Mouse (Mus musculus) hindbrain, postnatal 0 days (tissue): ENCODE data around the gene Tmprss7. TPM values are rescaled to one million over a fixed set of nuclear protein-coding genes. Genes with fewer than 3 reads are reported as not detected.
A peak's percentile ranks its signal among the peaks of the same experiment; 100 is the strongest.

Experiments
- ATAC-seq: fragments of 200-750 bp; cut with Nextera tagmentation; 2 replicates; pipeline ENCODE4 v1.8.0; 2017; ENCODE audit warnings: mild to moderate bottlenecking, moderate TSS enrichment, moderate library complexity
- DNase-seq: peaks from one replicate; pipeline ENCODE4 v3.0.0-alpha.2; 2015; ENCODE audit warnings: low spot score
- H3K27ac ChIP-seq: fragments of 300-500 bp; sonication (generic); 2 replicates; pipeline ENCODE4 v1.5.1; 2014; ENCODE audit warnings: mild to moderate bottlenecking
- H3K27me3 ChIP-seq: fragments of 300-500 bp; sonication (generic); 2 replicates; pipeline ENCODE4 v1.6.1; 2014; ENCODE audit warnings: low read length, mixed read lengths; ENCODE audit not compliant: insufficient read depth
- H3K36me3 ChIP-seq: fragments of 300-500 bp; sonication (generic); 2 replicates; pipeline ENCODE4 v1.6.1; 2014; ENCODE audit warnings: low read length, mixed read lengths; ENCODE audit not compliant: insufficient read depth
- H3K4me1 ChIP-seq: fragments of 300-500 bp; sonication (generic); 2 replicates; pipeline ENCODE4 v1.6.1; 2014; ENCODE audit warnings: antibody characterized with exemption, low read length, mixed read lengths; ENCODE audit not compliant: insufficient read depth
- H3K4me2 ChIP-seq: fragments of 300-500 bp; sonication (generic); 2 replicates; pipeline ENCODE4 v1.6.1; 2014; ENCODE audit warnings: low read depth, mild to moderate bottlenecking, low read length, moderate library complexity, mixed read lengths
- H3K4me3 ChIP-seq: fragments of 300-500 bp; sonication (generic); 2 replicates; pipeline ENCODE4 v1.5.1; 2014; ENCODE audit warnings: low read length
- H3K9ac ChIP-seq: fragments of 300-500 bp; sonication (generic); replicated peaks from 2 replicates; pipeline ENCODE4 v1.6.1; 2014; ENCODE audit warnings: mild to moderate bottlenecking, low read length, moderate library complexity, mixed read lengths
- H3K9me3 ChIP-seq: fragments of 300-500 bp; sonication (generic); 2 replicates; pipeline ENCODE4 v1.6.1; 2016; ENCODE audit warnings: low read length, mixed read lengths
- CTCF ChIP-seq: IDR thresholded peaks from 2 replicates; pipeline ENCODE4 v1.5.1; 2016; ENCODE audit warnings: antibody characterized with exemption, control low read depth, low read depth
- WGBS: fragments of 180-500 bp; shearing (Covaris S2); extraction: QIAGEN DNeasy Blood & Tissue Kit; methylation state at CpG from one replicate; pipeline ENCODE4 v1.1.7; 2014; 5-methylcytosine and 5-hydroxymethylcytosine counted together
- polyA plus RNA-seq: library from polyadenylated mRNA; unstranded; fragments of >200 nt; fragmentation: Nextera tagmentation; extraction: Ambion mirVana; gene quantifications from 2 replicates; pipeline ENCODE4 v1.2.1, GENCODE M21; 2015
- total RNA-seq: library from RNA; depleted of rRNA; stranded (reverse); fragments of >200 nt; gene quantifications from 2 replicates; pipeline ENCODE4 v1.2.3, GENCODE M21; 2014; rRNA removed

Gene Tmprss7
- total and polyA plus RNA-seq, 2 experiments from 2014 or later: 0.59 to 0.73 TPM

- TF ChIP-seq CTCF: no peak
- ATAC-seq (no peak), DNase-seq (no peak)
- no peak overlapping the region for H3K9ac ChIP-seq
- H3K27me3 ChIP-seq: no peaks in the 10 kb centered on the region
- H3K4me3 ChIP-seq: no peak overlapping the region
- H3K27ac ChIP-seq: no peak overlapping the region
- no peak overlapping the region for H3K4me2 ChIP-seq
- 70% methylated on average over 8 of the region's 8 CpGs for WGBS
- H3K36me3 ChIP-seq: no peaks in the 10 kb centered on the region
- no peaks in the 10 kb centered on the region for H3K9me3 ChIP-seq
- no peaks in the 10 kb centered on the region for H3K4me1 ChIP-seq
These were observed 73.6 kb downstream of the Tmprss7 start for GRCm38 (mm10) chr16:45619751-45620375.

GRCm38 (mm10) chr16:45615944-45616343 lies 77.5 kb downstream of the Tmprss7 start:
- no peak for TF ChIP-seq CTCF
- ATAC-seq: no peak
- Histone ChIP-seq H3K27me3 (no peaks in the 10 kb centered on the region), H3K27ac (no peak overlapping the region), H3K4me2 (no peak overlapping the region), H3K4me1 (no peaks in the 10 kb centered on the region), H3K36me3 (no peaks in the 10 kb centered on the region), H3K9ac (no peak overlapping the region), H3K4me3 (no peak overlapping the region), H3K9me3 (no peaks in the 10 kb centered on the region)
- no peak for DNase-seq
- 87% methylated on average over 1 of the region's 1 CpGs for whole genome bisulfite sequencing

GRCm38 (mm10) chr16:45613247-45613646 lies 80.2 kb downstream of the Tmprss7 start:
- H3K27ac ChIP-seq: no peak overlapping the region
- H3K36me3 ChIP-seq: no peaks in the 10 kb centered on the region
- H3K9me3 ChIP-seq: no peaks in the 10 kb centered on the region
- H3K9ac ChIP-seq: no peak overlapping the region
- DNase-seq (no peak), ATAC-seq (no peak)
- WGBS: 46% methylated on average over 2 of the region's 2 CpGs
- H3K4me3 ChIP-seq: no peak overlapping the region
- no peak for TF ChIP-seq CTCF
- H3K4me2 ChIP-seq: no peak overlapping the region
- no peaks in the 10 kb centered on the region for H3K4me1 ChIP-seq
- no peaks in the 10 kb centered on the region for H3K27me3 ChIP-seq

- H3K4me3 ChIP-seq: no peak within 1 kb of the TSS
- H3K4me2 ChIP-seq: no peak within 1 kb of the TSS
- TF ChIP-seq CTCF: no peak
- H3K4me1 ChIP-seq: no peaks in the 10 kb centered on the region
- 75% methylated on average over 4 of the region's 4 CpGs for WGBS
- ATAC-seq (no peak), DNase-seq (no peak)
- H3K36me3 ChIP-seq: no peaks in the 10 kb centered on the region
- H3K27ac ChIP-seq: no peak within 1 kb of the TSS
- no peaks in the 10 kb centered on the region for H3K27me3 ChIP-seq
- H3K9me3 ChIP-seq: no peaks in the 10 kb centered on the region
- no peak within 1 kb of the TSS for H3K9ac ChIP-seq
These were observed 83.2 kb downstream of the Tmprss7 start, which contains the start of gene Gcsam for GRCm38 (mm10) chr16:45610267-45610666. TSS of gene Gcsam (plus strand) at chr16:45610380.

- DNase-seq (peak; percentile 60), ATAC-seq (no peak)
- H3K4me2 ChIP-seq: no peak overlapping the region
- peak; percentile 68 for TF ChIP-seq CTCF
- H3K36me3 ChIP-seq: no peaks in the 10 kb centered on the region
- H3K9ac ChIP-seq: no peak overlapping the region
- 73% methylated on average over 3 of the region's 3 CpGs for WGBS
- H3K4me3 ChIP-seq: no peak overlapping the region
- H3K4me1 ChIP-seq: no peaks in the 10 kb centered on the region
- H3K27ac ChIP-seq: no peak overlapping the region
- H3K27me3 ChIP-seq: no peaks in the 10 kb centered on the region
- H3K9me3 ChIP-seq: no peaks in the 10 kb centered on the region
These were observed 84.2 kb downstream of the Tmprss7 start for GRCm38 (mm10) chr16:45609300-45609699.

- ATAC-seq (peak; percentile 70), DNase-seq (peak; percentile 70)
- TF ChIP-seq CTCF: peak; percentile 87
- H3K27me3 ChIP-seq: no peaks in the 10 kb centered on the region
- H3K9ac ChIP-seq: no peak overlapping the region
- no peaks in the 10 kb centered on the region for H3K36me3 ChIP-seq
- no peak overlapping the region for H3K27ac ChIP-seq
- H3K9me3 ChIP-seq: no peaks in the 10 kb centered on the region
- H3K4me3 ChIP-seq: no peak overlapping the region
- no peaks in the 10 kb centered on the region for H3K4me1 ChIP-seq
- H3K4me2 ChIP-seq: no peak overlapping the region
- WGBS: 59% methylated on average over 4 of the region's 4 CpGs
These were observed 84.9 kb downstream of the Tmprss7 start for GRCm38 (mm10) chr16:45608481-45608954.

Other genes with a start within 250 kb of the Tmprss7 start
- not detected in 2 replicates for gene Gm609, start 200.7 kb downstream of the Tmprss7 start, total RNA-seq
- gene Gm609, start 200.7 kb downstream of the Tmprss7 start, polyA plus RNA-seq: 0.05 TPM in 1 of 2 replicates, not detected in the other
- gene Gm17783, start 161.6 kb downstream of the Tmprss7 start, total RNA-seq: not detected in 2 replicates
- not detected in 2 replicates for gene Gm17783, start 161.6 kb downstream of the Tmprss7 start, polyA plus RNA-seq
- gene Slc9c1, start 158.3 kb downstream of the Tmprss7 start, total RNA-seq: not detected in 2 replicates
- gene Slc9c1, start 158.3 kb downstream of the Tmprss7 start, polyA plus RNA-seq: not detected in 2 replicates
- gene Gcsam, start 83.3 kb downstream of the Tmprss7 start, total RNA-seq: not detected in 2 replicates
- not detected in 2 replicates for gene Gcsam, start 83.3 kb downstream of the Tmprss7 start, polyA plus RNA-seq
- not detected in 2 replicates for gene BC016579, start 39.6 kb downstream of the Tmprss7 start, total RNA-seq
- not detected in 2 replicates for gene BC016579, start 39.6 kb downstream of the Tmprss7 start, polyA plus RNA-seq
- gene Tagln3, start 30.9 kb upstream of the Tmprss7 start, total RNA-seq: 190 and 198 TPM in 2 replicates
- 302 and 317 TPM in 2 replicates for gene Tagln3, start 30.9 kb upstream of the Tmprss7 start, polyA plus RNA-seq
- 19.0 and 21.7 TPM in 2 replicates for gene Abhd10, start 49.3 kb upstream of the Tmprss7 start, total RNA-seq
- 34.4 and 36.2 TPM in 2 replicates for gene Abhd10, start 49.3 kb upstream of the Tmprss7 start, polyA plus RNA-seq